Mouse (Mus musculus) forebrain, postnatal 0 days (tissue): ENCODE data around the gene Tmem109. TPM values are rescaled to one million over a fixed set of nuclear protein-coding genes. Genes with fewer than 3 reads are reported as not detected.
A peak's percentile ranks its signal among the peaks of the same experiment; 100 is the strongest.

Experiments
- ATAC-seq: fragments of 200-750 bp; cut with Nextera tagmentation; 2 replicates; pipeline ENCODE4 v1.8.0; 2017; ENCODE audit warnings: mild to moderate bottlenecking, moderate library complexity
- DNase-seq: peaks from one replicate; pipeline ENCODE4 v3.0.0-alpha.2; 2015
- H3K27ac ChIP-seq: fragments of 300-500 bp; sonication (generic); 2 replicates; pipeline ENCODE4 v1.5.1; 2014; ENCODE audit warnings: low read depth, mild to moderate bottlenecking, antibody characterized with exemption, low read length, moderate library complexity, mixed read lengths
- H3K27me3 ChIP-seq: fragments of 300-500 bp; sonication (generic); 2 replicates; pipeline ENCODE4 v1.6.1; 2014; ENCODE audit warnings: mild to moderate bottlenecking, low read length, mixed read lengths; ENCODE audit not compliant: insufficient read depth
- H3K36me3 ChIP-seq: fragments of 300-500 bp; sonication (generic); 2 replicates; pipeline ENCODE4 v1.6.1; 2014; ENCODE audit warnings: mild to moderate bottlenecking, moderate library complexity; ENCODE audit not compliant: insufficient read depth
- H3K4me1 ChIP-seq: fragments of 300-500 bp; sonication (generic); 2 replicates; pipeline ENCODE4 v1.6.1; 2014; ENCODE audit warnings: antibody characterized with exemption; ENCODE audit not compliant: insufficient read depth
- H3K4me2 ChIP-seq: fragments of 300-500 bp; sonication (generic); 2 replicates; pipeline ENCODE4 v1.6.1; 2014; ENCODE audit warnings: low read depth, mild to moderate bottlenecking, moderate library complexity
- H3K4me3 ChIP-seq: fragments of 300-500 bp; sonication (generic); 2 replicates; pipeline ENCODE4 v1.5.1; 2014; ENCODE audit warnings: low read depth, low read length, mixed read lengths
- H3K9ac ChIP-seq: fragments of 300-500 bp; sonication (generic); 2 replicates; pipeline ENCODE4 v1.6.1; 2014; ENCODE audit warnings: mild to moderate bottlenecking
- H3K9me3 ChIP-seq: fragments of 300-500 bp; sonication (generic); 2 replicates; pipeline ENCODE4 v1.6.1; 2016; ENCODE audit warnings: low read length
- CTCF ChIP-seq: sonication (generic); IDR thresholded peaks from 2 replicates; pipeline ENCODE4 v1.5.1; 2016; ENCODE audit warnings: antibody characterized with exemption, control low read depth, low read depth
- WGBS: fragments of 180-500 bp; shearing (Covaris S2); extraction: QIAGEN DNeasy Blood & Tissue Kit; methylation state at CpG from one replicate; pipeline ENCODE4 v1.1.7; 2014; 5-methylcytosine and 5-hydroxymethylcytosine counted together
- polyA plus RNA-seq: library from polyadenylated mRNA; unstranded; fragments of >200 nt; fragmentation: Nextera tagmentation; extraction: Ambion mirVana; gene quantifications from 2 replicates; pipeline ENCODE4 v1.2.1, GENCODE M21; 2015
- total RNA-seq: library from RNA; depleted of rRNA; stranded (reverse); fragments of >200 nt; gene quantifications from 2 replicates; pipeline ENCODE4 v1.2.3, GENCODE M21; 2014

Tmem109 gene
- total and polyA plus RNA-seq, 2 experiments from 2014 or later, result 25.5 to 38.8 TPM

- ATAC-seq (peak; percentile 98), DNase-seq (peak; percentile 98)
- peaks cover 27% of the 10 kb centered on the region for H3K36me3 ChIP-seq
- no peaks in the 10 kb centered on the region for H3K27me3 ChIP-seq
- peak; percentile 44 for TF ChIP-seq CTCF
- no peaks in the 10 kb centered on the region for H3K9me3 ChIP-seq
- peaks cover 12% of the 10 kb centered on the region for H3K4me1 ChIP-seq
- WGBS, result under 1% methylated on average over 43 of the region's 43 CpGs
- peak within 1 kb of the TSS; percentile 79 for H3K4me2 ChIP-seq
- H3K9ac ChIP-seq, result peak within 1 kb of the TSS; percentile 91
- H3K4me3 ChIP-seq, result peak within 1 kb of the TSS; percentile 86
- peak within 1 kb of the TSS; percentile 94 for H3K27ac ChIP-seq
Observed at GRCm38 (mm10) chr19:10895016-10895528, 13.3 kb upstream of the Tmem109 start, which contains the start of gene Prpf19. TSS of gene Prpf19 (plus strand) at chr19:10895231.

- TF ChIP-seq CTCF, result no peak
- Histone ChIP-seq H3K9me3 (no peaks in the 10 kb centered on the region), H3K4me2 (no peak overlapping the region), H3K27ac (no peak overlapping the region), H3K27me3 (no peaks in the 10 kb centered on the region), H3K4me3 (no peak overlapping the region), H3K9ac (no peak overlapping the region), H3K4me1 (peaks cover 12% of the 10 kb centered on the region), H3K36me3 (no peaks in the 10 kb centered on the region)
- ATAC-seq, result no peak
- no peak for DNase-seq
- 84% methylated on average over 3 of the region's 3 CpGs for WGBS
Observed at GRCm38 (mm10) chr19:10892201-10892600, 10.4 kb upstream of the Tmem109 start.

GRCm38 (mm10) chr19:10880975-10881425 is 801 bp downstream of the Tmem109 start:
- Histone ChIP-seq H3K4me1 (peaks cover 18% of the 10 kb centered on the region), H3K4me3 (peak overlapping the region; percentile 67), H3K4me2 (peak overlapping the region; percentile 88), H3K9ac (peak overlapping the region; percentile 78), H3K9me3 (no peaks in the 10 kb centered on the region), H3K27ac (peak overlapping the region; percentile 99), H3K36me3 (no peaks in the 10 kb centered on the region), H3K27me3 (no peaks in the 10 kb centered on the region)
- TF ChIP-seq CTCF, result no peak
- ATAC-seq, result no peak
- DNase-seq, result no peak
- 0% methylated on average over 14 of the region's 14 CpGs for WGBS

- WGBS, result 35% methylated on average over 7 of the region's 7 CpGs
- H3K4me3 ChIP-seq, result peak overlapping the region; percentile 67
- DNase-seq (no peak), ATAC-seq (no peak)
- no peak overlapping the region for H3K27ac ChIP-seq
- H3K36me3 ChIP-seq, result no peaks in the 10 kb centered on the region
- H3K9ac ChIP-seq, result peak overlapping the region; percentile 78; the same call in 1 of the 2 replicates
- no peaks in the 10 kb centered on the region for H3K27me3 ChIP-seq
- peaks cover 18% of the 10 kb centered on the region for H3K4me1 ChIP-seq
- no peaks in the 10 kb centered on the region for H3K9me3 ChIP-seq
- H3K4me2 ChIP-seq, result peak overlapping the region; percentile 88
- TF ChIP-seq CTCF, result peak; percentile 39
Observed at GRCm38 (mm10) chr19:10880085-10880974, 1.5 kb downstream of the Tmem109 start.

GRCm38 (mm10) chr19:10878201-10878837 is 3.5 kb downstream of the Tmem109 start:
- ATAC-seq, result no peak
- Histone ChIP-seq H3K36me3 (peaks cover 11% of the 10 kb centered on the region), H3K9me3 (no peaks in the 10 kb centered on the region), H3K27me3 (no peaks in the 10 kb centered on the region), H3K4me1 (peaks cover 18% of the 10 kb centered on the region), H3K4me3 (no peak overlapping the region), H3K27ac (0 out of 2 replicates have a peak overlapping the region, but pooled peaks have one; percentile 21), H3K9ac (no peak overlapping the region), H3K4me2 (no peak overlapping the region)
- WGBS, result 83% methylated on average over 7 of the region's 7 CpGs
- no peak for DNase-seq
- no peak for TF ChIP-seq CTCF

GRCm38 (mm10) chr19:10871328-10871961 is 10.4 kb downstream of the Tmem109 start:
- H3K4me2 ChIP-seq, result no peak overlapping the region

More at GRCm38 (mm10) chr19:10871328-10871961, 10.4 kb downstream of the Tmem109 start:
- ATAC-seq, result no peak
- Histone ChIP-seq H3K9me3 (no peaks in the 10 kb centered on the region), H3K36me3 (peaks cover 45% of the 10 kb centered on the region), H3K27ac (no peak overlapping the region), H3K4me1 (peaks cover 16% of the 10 kb centered on the region; the same call in 1 of the 2 replicates), H3K9ac (no peak overlapping the region), H3K27me3 (no peaks in the 10 kb centered on the region), H3K4me3 (no peak overlapping the region)
- DNase-seq, result no peak
- no peak for TF ChIP-seq CTCF
- 75% methylated on average over 14 of the region's 14 CpGs for WGBS
